Mouse (Mus musculus) kidney, adult 2 months (tissue): Measurements from ENCODE around the gene Smim11.

Source experiments
- CTCF ChIP-seq: fragments of 200-500 bp; conservative IDR thresholded peaks from 2 replicates; pipeline ENCODE4 v1.5.1; 2011; ENCODE audit warnings: low read depth, mild to moderate bottlenecking, control low read depth, low read length, moderate library complexity, mixed read lengths; ENCODE audit not compliant: insufficient read depth, insufficient read length
- POLR2A ChIP-seq: fragments of 200-500 bp; IDR thresholded peaks from one replicate; pipeline ENCODE4 v1.6.1; 2011; ENCODE audit warnings: low read depth, low read length, control low read depth

DNA sequence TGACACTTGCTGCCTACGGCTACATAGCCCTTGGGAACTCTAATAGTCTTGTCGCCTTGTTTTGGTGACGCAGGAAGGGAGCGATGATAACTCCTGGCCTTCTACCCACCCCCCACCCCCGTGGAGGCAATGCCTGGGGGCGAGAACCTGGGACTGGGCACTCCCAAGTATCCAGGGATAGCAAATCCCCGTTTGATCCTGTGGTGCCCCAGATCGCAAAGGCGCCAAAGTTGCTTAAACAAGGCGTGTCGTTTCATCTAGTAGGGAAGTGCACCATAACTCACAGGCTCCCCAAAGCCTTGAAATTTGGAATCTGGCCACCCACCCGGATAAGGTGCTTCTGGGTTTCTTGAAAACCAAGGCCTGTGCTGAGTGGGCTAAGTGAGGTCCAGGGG, 323 bp downstream of the Smim11 start:
- no peak for TF ChIP-seq POLR2A
- no peak for TF ChIP-seq CTCF
